Mouse (Mus musculus) intestine, embryonic 16.5 days (tissue): ENCODE measurements at regions not wholly inside any gene's neighbourhood (a gene's known extent, or its start where the extent isn't known, plus 50 kb on each side); places are given as distances from the start of the nearest gene placed in this dataset.

Source experiments
- ATAC-seq: fragments of 200-750 bp; cut with Nextera tagmentation; 2 replicates; pipeline ENCODE4 v1.8.0; 2017; ENCODE audit warnings: moderate TSS enrichment, moderate library complexity
- H3K27ac ChIP-seq: fragments of 300-500 bp; sonication (generic); 2 replicates; pipeline ENCODE4 v1.5.1; 2014; ENCODE audit warnings: mild to moderate bottlenecking, low read length
- H3K27me3 ChIP-seq: fragments of 300-500 bp; sonication (generic); replicated peaks from 2 replicates; pipeline ENCODE4 v1.6.1; 2014; ENCODE audit warnings: low read length, control low read depth, mixed read lengths; ENCODE audit not compliant: control insufficient read depth, insufficient read depth
- H3K36me3 ChIP-seq: fragments of 300-500 bp; sonication (generic); 2 replicates; pipeline ENCODE4 v1.6.1; 2014; ENCODE audit warnings: low read length, control low read depth; ENCODE audit not compliant: control insufficient read depth, insufficient read depth
- H3K4me1 ChIP-seq: fragments of 300-500 bp; sonication (generic); 2 replicates; pipeline ENCODE4 v1.6.1; 2014; ENCODE audit warnings: low read length, control low read depth, mixed read lengths; ENCODE audit not compliant: control insufficient read depth, insufficient read depth
- H3K4me2 ChIP-seq: fragments of 300-500 bp; sonication (generic); 2 replicates; pipeline ENCODE4 v1.6.1; 2014; ENCODE audit warnings: low read depth, low read length, control low read depth
- H3K4me3 ChIP-seq: fragments of 300-500 bp; sonication (generic); 2 replicates; pipeline ENCODE4 v1.5.1; 2014; ENCODE audit warnings: mild to moderate bottlenecking, low read length
- H3K9ac ChIP-seq: fragments of 300-500 bp; sonication (generic); 2 replicates; pipeline ENCODE4 v1.6.1; 2014; ENCODE audit warnings: low read depth, low read length
- H3K9me3 ChIP-seq: fragments of 300-500 bp; sonication (generic); 2 replicates; pipeline ENCODE4 v1.6.1; 2016; ENCODE audit warnings: low read length, control low read depth; ENCODE audit not compliant: control insufficient read depth
- WGBS: fragments of 180-500 bp; shearing (Covaris S2); extraction: QIAGEN DNeasy Blood & Tissue Kit; methylation state at CpG from one replicate; pipeline ENCODE4 v1.1.7; 2014; 5-methylcytosine and 5-hydroxymethylcytosine counted together

DNA sequence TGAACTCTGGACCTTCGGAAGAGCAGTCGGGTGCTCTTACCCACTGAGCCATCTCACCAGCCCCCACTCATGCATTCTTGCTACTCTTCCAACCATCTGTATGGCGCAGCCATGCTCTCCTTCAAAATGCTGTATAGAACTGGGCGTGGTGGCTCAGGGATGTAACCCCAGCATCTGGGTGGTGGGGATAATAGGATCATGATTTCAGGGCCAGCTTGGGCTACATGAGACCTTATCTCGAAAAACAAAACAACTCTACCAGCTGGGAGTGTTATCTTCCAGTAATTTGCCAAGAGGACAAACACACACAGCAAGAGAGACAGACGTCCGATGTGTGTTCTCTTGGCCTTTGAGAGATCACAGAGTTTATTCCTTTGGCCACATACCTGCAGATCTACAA lies 69.8 kb upstream of the Lmo2 start:
- Histone ChIP-seq H3K4me1 (no peaks in the 10 kb centered on the region), H3K9me3 (no peaks in the 10 kb centered on the region), H3K36me3 (no peaks in the 10 kb centered on the region), H3K27me3 (no peaks in the 10 kb centered on the region), H3K27ac (no peak overlapping the region), H3K9ac (no peak overlapping the region), H3K4me2 (no peak overlapping the region), H3K4me3 (no peak overlapping the region)
- no peak for ATAC-seq
- 88% methylated on average over 7 of the region's 7 CpGs for WGBS

DNA sequence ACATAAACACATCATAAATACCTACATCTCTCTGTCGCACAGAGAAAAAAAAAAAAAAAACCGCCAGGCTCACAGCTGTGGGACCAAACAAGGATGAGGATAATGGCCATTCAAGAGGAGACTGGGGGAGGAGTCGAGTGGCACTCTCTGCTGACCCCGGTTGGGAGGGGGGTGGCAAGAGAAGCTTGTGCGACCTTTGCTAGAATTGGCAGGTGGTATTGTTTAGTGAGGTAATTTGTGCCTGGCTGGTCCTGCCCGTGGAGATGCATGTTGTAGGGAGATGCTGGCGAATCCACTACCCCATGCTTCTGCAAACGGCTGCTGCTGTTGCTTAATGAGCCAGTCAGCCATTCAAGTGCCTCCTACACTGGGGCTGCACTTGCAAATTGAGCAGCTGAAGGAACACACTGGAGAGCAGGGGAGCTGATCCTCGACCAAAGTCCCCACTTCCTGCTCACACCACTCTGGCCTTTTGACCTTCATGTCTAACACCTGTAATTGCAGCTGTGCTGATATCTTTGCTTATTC lies 66.5 kb upstream of the Lmo2 start:
- ATAC-seq = no peak
- Histone ChIP-seq H3K9ac (no peak overlapping the region), H3K4me1 (peaks cover 5% of the 10 kb centered on the region; the same call in 1 of the 2 replicates), H3K9me3 (no peaks in the 10 kb centered on the region), H3K27me3 (no peaks in the 10 kb centered on the region), H3K36me3 (no peaks in the 10 kb centered on the region), H3K4me3 (no peak overlapping the region), H3K27ac (no peak overlapping the region), H3K4me2 (no peak overlapping the region)
- WGBS = 13% methylated on average over 9 of the region's 9 CpGs

DNA sequence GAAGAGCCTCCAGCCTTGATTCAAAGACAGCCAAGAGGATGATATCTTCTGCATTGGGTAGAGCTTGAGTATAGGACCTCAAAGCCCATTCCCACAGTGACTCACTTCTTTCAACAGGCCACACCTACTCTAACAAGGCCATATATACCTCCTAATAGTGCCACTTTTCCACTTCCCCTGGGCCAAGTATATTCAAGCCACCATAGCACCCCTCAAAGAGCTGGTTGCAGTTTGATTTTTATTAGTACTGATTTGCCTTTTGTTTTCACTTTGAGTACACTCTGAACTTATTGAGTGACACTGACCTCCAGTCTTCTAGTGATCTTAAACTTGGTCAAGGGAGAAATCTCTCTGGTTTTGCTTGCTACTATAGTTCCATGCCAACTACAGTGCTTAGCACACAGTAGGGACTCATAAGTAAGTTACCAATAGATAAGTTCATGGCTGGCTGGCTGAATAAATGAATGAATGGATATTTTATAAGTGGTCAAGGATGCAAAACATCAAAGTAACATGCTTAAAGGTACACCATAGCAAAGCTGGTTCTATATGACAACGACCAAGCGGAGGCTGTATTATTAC lies 64.5 kb upstream of the Lmo2 start:
- Histone ChIP-seq H3K9me3 (no peaks in the 10 kb centered on the region), H3K9ac (no peak overlapping the region), H3K36me3 (no peaks in the 10 kb centered on the region), H3K4me2 (no peak overlapping the region), H3K4me1 (peaks cover 5% of the 10 kb centered on the region; the same call in 1 of the 2 replicates), H3K4me3 (no peak overlapping the region), H3K27ac (no peak overlapping the region), H3K27me3 (no peaks in the 10 kb centered on the region)
- 88% methylated on average over 2 of the region's 2 CpGs for WGBS
- ATAC-seq = no peak

DNA sequence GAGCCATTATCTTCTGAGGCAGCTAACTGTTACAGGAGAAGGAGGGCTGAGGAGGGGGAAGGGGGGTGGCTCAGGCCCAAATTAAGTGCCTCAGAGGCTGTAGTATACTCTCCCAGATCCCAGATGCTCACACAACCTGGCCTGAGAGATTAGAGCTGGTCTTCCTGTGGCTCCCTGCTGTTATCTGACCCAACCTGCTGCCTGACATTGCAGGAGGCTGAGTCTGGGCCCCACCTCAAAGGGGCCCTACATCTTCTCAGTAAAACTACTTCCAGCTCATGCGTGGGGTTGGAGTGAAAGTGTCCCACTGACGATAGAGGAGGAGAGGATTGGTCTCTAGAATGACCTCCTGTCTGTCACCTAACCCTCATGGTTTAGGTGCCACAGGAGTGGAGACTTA lies 64.0 kb upstream of the Lmo2 start:
- H3K9ac ChIP-seq = no peak overlapping the region
- no peaks in the 10 kb centered on the region for H3K27me3 ChIP-seq
- 43% methylated on average over 2 of the region's 2 CpGs for WGBS
- no peaks in the 10 kb centered on the region for H3K9me3 ChIP-seq
- H3K4me1 ChIP-seq = peaks cover 5% of the 10 kb centered on the region; the same call in 1 of the 2 replicates
- no peak overlapping the region for H3K4me3 ChIP-seq
- H3K4me2 ChIP-seq = no peak overlapping the region
- H3K27ac ChIP-seq = no peak overlapping the region
- no peaks in the 10 kb centered on the region for H3K36me3 ChIP-seq
- ATAC-seq = peak; percentile 87

DNA sequence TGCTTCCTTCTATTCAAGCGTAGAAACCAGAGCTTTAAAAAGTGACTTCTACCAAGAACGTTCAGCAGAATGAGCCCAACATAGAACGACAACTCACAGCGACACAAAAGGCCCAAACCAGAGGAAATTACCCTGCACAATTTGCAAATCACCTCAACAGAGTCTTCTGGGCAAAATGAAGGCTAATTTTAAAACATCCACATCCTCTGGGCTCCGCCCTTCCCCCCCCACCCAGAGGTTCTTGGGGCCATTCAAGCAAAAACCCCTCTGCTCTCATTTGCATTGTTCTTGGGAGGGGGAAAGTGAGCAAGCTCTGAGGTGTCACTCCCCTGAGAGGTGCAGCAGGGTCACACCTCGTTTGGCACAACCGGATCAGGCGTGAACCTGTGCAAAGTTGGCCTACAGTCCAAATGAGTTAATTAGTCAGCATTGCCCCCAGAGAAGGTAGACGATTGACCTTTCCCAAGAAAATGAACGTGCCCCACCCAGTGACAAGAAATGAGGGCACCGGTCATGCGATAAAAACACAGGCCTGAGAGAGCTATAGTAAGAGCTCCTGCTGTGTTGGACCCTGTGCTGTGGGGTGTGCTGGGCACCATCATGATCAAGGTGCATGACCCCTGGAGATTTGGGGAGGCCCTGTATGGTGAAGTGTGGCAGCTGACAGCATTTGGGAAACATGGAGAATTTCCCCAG lies 62.7 kb upstream of the Lmo2 start:
- WGBS = 65% methylated on average over 12 of the region's 12 CpGs
- ATAC-seq = no peak

DNA sequence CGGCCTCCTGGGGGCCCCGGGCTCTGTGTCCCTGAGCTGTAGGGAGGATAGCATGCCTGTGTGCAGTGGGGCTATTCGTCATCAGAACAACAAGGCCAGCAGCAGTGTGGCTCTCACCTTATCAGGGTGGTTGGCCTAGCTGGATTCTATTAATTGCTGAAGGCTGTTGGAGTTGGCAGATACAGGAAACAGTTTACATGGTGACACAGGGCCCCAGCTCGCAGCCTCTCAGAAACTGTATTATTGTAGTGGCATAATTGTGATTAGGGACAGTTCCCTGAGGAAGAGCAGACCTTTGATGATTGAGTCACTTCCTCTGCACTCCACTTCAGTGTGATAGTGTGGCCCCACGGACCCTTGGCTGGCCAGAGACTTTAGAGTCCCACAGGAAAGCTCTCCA lies 61.6 kb upstream of the Lmo2 start:
- Histone ChIP-seq H3K36me3 (no peaks in the 10 kb centered on the region), H3K27me3 (no peaks in the 10 kb centered on the region), H3K9ac (no peak overlapping the region), H3K4me1 (peaks cover 5% of the 10 kb centered on the region; the same call in 1 of the 2 replicates), H3K4me2 (no peak overlapping the region), H3K9me3 (no peaks in the 10 kb centered on the region), H3K27ac (no peak overlapping the region), H3K4me3 (no peak overlapping the region)
- peak; percentile 72 for ATAC-seq
- 39% methylated on average over 5 of the region's 5 CpGs for WGBS

More for the DNA sequence above, 62.7 kb upstream of the Lmo2 start:
- Histone ChIP-seq H3K27me3 (no peaks in the 10 kb centered on the region), H3K4me3 (no peak overlapping the region), H3K9me3 (no peaks in the 10 kb centered on the region), H3K27ac (no peak overlapping the region), H3K4me1 (peaks cover 5% of the 10 kb centered on the region; the same call in 1 of the 2 replicates), H3K9ac (no peak overlapping the region), H3K36me3 (no peaks in the 10 kb centered on the region), H3K4me2 (no peak overlapping the region)

DNA sequence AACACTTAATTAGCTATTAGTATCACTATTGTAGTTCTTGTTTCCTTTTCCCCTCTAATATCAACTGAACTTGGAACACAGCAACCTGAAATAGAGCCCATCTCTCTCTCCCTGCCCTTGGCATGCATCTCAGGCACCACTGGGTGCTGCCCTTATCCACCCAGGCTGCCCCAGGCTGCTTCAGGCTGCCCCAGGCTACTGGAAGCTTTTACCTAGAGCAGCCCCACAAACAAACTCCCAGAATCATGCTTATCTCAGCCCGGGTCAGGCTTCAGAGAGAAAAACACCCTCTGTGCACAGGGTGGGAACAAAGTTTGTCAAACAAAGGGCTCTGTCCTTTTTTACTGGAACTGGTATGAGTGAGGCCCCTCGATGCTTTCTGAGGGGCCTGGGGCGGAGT lies 61.0 kb upstream of the Lmo2 start:
- no peak overlapping the region for H3K4me2 ChIP-seq
- no peaks in the 10 kb centered on the region for H3K36me3 ChIP-seq
- H3K9ac ChIP-seq = no peak overlapping the region
- peak; percentile 39; the same call in 1 of the 2 replicates for ATAC-seq
- no peaks in the 10 kb centered on the region for H3K27me3 ChIP-seq
- no peak overlapping the region for H3K4me3 ChIP-seq
- no peaks in the 10 kb centered on the region for H3K9me3 ChIP-seq
- 22% methylated on average over 3 of the region's 3 CpGs for WGBS
- H3K27ac ChIP-seq = no peak overlapping the region
- H3K4me1 ChIP-seq = peaks cover 5% of the 10 kb centered on the region; the same call in 1 of the 2 replicates

DNA sequence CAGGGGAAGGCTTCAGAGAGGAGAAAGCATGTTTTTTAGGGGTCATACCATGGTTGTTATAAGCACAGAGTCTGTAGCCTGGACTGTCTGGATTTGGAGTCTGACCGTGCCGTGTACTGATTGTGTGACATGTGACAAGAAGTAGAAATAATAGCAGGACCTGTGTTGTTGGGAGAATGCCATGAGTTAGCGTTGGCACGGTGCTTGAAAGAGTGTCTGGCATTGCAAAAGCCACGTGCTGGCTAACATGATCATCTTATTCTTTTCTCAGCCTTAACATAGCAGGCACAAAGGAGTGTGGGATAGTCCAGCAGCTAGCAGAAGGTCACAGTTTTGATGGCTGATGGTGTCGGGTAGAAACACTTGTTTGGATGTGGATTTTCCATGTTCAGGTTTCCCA lies 58.1 kb upstream of the Lmo2 start:
- 82% methylated on average over 6 of the region's 6 CpGs for WGBS
- H3K27me3 ChIP-seq = no peaks in the 10 kb centered on the region
- ATAC-seq = no peak
- H3K4me1 ChIP-seq = peaks cover 5% of the 10 kb centered on the region; the same call in 1 of the 2 replicates
- no peak overlapping the region for H3K9ac ChIP-seq
- no peaks in the 10 kb centered on the region for H3K9me3 ChIP-seq
- no peaks in the 10 kb centered on the region for H3K36me3 ChIP-seq
- no peak overlapping the region for H3K4me2 ChIP-seq
- H3K4me3 ChIP-seq = no peak overlapping the region
- H3K27ac ChIP-seq = no peak overlapping the region

DNA sequence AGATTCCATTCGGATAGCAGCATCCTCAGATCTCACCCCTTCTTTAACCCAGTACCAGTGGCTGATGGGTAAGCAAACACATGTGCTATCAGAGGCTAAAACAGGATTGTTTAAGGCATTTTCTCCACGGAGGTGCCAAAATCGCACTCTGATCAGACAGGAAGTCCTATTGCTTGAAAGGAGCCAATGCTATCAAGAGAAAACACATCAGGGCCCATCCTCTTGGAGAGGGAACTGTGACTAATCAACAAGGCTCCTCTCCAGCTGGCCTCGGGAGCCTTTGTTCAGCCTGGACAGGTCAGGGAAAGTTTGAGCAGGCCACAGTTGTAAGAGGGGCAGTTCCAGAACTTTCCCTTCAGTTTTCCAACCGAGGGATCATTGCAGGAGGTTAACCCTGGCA lies 57.4 kb upstream of the Lmo2 start:
- Histone ChIP-seq H3K36me3 (no peaks in the 10 kb centered on the region), H3K4me3 (no peak overlapping the region), H3K4me1 (peaks cover under 1% of the 10 kb centered on the region; the same call in 1 of the 2 replicates), H3K9ac (no peak overlapping the region), H3K27ac (no peak overlapping the region), H3K9me3 (no peaks in the 10 kb centered on the region), H3K4me2 (no peak overlapping the region), H3K27me3 (no peaks in the 10 kb centered on the region)
- WGBS = 52% methylated on average over 5 of the region's 5 CpGs
- ATAC-seq = no peak
